Comparison of ENCODE assay signal across 8 mouse cellular contexts in the genomic region with DNA sequence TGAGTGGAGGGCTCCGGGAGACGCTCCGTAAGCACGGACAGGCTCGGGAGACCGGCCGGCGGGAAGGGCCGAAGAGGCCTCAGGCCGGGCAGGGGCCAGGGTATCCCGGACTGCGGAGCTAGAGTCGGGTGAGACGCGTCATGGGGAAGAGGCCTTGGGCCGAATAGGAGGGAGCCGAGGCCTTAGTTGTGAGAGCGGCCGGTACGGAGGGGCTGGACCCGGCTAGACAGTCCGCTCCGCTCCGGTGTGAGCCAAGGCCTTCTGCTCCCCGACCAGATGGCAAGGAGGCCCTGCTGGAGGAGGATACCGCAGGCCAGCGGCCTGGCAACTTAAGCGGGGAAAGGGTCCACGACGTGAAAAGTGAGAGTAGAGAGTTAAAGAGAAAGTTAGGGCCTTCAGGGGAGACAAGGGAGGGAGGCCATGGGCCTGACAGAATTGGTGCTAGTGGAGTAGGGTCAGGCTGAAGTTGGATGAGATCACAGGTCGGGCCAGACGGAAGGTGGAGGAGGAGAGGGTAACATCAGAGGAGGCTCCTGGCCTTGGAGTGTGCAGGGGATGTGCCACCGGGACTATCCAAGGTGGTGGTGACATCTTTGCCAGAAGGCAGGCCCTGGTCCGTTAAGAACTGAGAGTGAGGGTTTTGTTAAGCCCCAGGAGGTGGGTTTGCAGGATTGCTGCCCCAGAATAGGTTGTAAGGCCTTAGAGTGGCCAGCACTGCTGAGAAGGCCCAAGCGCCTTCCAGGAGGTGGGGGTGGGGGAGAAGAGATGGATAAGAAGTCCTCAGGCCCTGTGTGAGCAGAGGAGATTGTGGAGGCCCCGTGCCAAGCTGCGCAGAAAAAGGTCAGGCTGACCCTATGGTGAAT. TPM values are rescaled to one million over a fixed set of nuclear protein-coding genes. Genes with fewer than 3 reads are reported as not detected.
DNase-seq lines count a peak whose midpoint lies in the region.

No protein-coding gene starts in this region.

- H3K36me3 ChIP-seq in erythroblast, embryonic 14.5 days (ENCODE audit: control insufficient read depth) = peaks cover 46% of the 10 kb centered on the region
- peaks cover 16% of the 10 kb centered on the region for H3K36me3 ChIP-seq in macrophage (ENCODE audit: inconsistent target)

- peaks cover 70% of the 10 kb centered on the region for H3K79me2 ChIP-seq in macrophage (ENCODE audit: inconsistent target)

- H3K4me1 ChIP-seq in erythroblast, embryonic 14.5 days (ENCODE audit: control insufficient read depth) = peaks cover 47% of the 10 kb centered on the region

- no peaks in the 10 kb centered on the region for H3K9me3 ChIP-seq in erythroblast, embryonic 14.5 days (ENCODE audit: control insufficient read depth, low read length)

- intact Hi-C loops in heart, postnatal 14 days (cut with DNase I) = no loop called here

- peak overlapping the region; percentile 68 for H3K27ac ChIP-seq in macrophage

- 5% methylated on average over 37 of the region's 37 CpGs for WGBS in macrophage (ENCODE audit: missing documents)

- DNase-seq in gastrocnemius, postnatal 10 days = peak; percentile 22
- no peak for DNase-seq in gastrocnemius, adult 8-10 months (ENCODE audit: low spot score in 2 of 2)
- peak; percentile 62 for DNase-seq in brain, adult 2 months (ENCODE audit: low read depth, low spot score)
- DNase-seq in heart, postnatal 14 days = peak; percentile 53
- peak; percentile 55 to 72 for DNase-seq in kidney, postnatal 4 days
- peak; percentile 16 to 17 for DNase-seq in spleen, postnatal 36 days (ENCODE audit: low spot score in 2 of 2)

- peak overlapping the region; percentile 68 for H3K4me3 ChIP-seq in erythroblast, embryonic 14.5 days (replicated peaks)
- H3K4me3 ChIP-seq in macrophage (ENCODE audit: inconsistent target) = peak overlapping the region; percentile 76

- H3K27me3 ChIP-seq in erythroblast, embryonic 14.5 days (ENCODE audit: control insufficient read depth) = no peaks in the 10 kb centered on the region

RNA-seq across cellular contexts. Expression of gene Lrrc41, which starts 1.5 kb away (rescaled TPM):
- total RNA-seq in gastrocnemius, postnatal 10 days (2021) = 10 to 100 TPM; 26.8 to 31.2 TPM
- 10 to 100 TPM; 16.3 to 22.4 (median 18.6) TPM for total RNA-seq in gastrocnemius, adult 8-10 months (2022)
- 0.56 and 1.2 TPM in 2 replicates for polyA plus RNA-seq in erythroblast, embryonic 14.5 days (2012)
- 10 to 100 TPM; 30.7 to 31.5 TPM for total RNA-seq in heart, postnatal 14 days (2021)
- 10 to 100 TPM; 10.8 to 46.3 (median 29.9) TPM for total RNA-seq in macrophage (2018; cell fraction: chromatin; rRNA removed)
- 10 to 100 TPM; 31.1 to 55.0 (median 42.0) TPM for total RNA-seq in macrophage (2018; cell fraction: cytosol; rRNA removed)
- total RNA-seq in macrophage (2018; cell fraction: nucleus; rRNA removed) = 10 to 100 TPM; 16.5 to 48.3 (median 32.0) TPM
- polyA plus RNA-seq in macrophage (2018) = 19.7 to 34.0 TPM (median 33.3 TPM) in 3 replicates

RNA-seq across cellular contexts. Expression of gene Uqcrh, which starts 1.7 kb away (rescaled TPM):
- 100 to 1,000 TPM; 741 to 954 TPM for total RNA-seq in gastrocnemius, postnatal 10 days (2021)
- 100 to 1,000 TPM; 732 to 881 (median 822) TPM for total RNA-seq in gastrocnemius, adult 8-10 months (2022)
- polyA plus RNA-seq in erythroblast, embryonic 14.5 days (2012) = 12.6 and 16.3 TPM in 2 replicates
- total RNA-seq in heart, postnatal 14 days (2021) = 1,000 to 10,000 TPM; 1,830 to 1,899 TPM
- 100 to 1,000 TPM in 3 of 26 experiments, 10 to 100 TPM in 23; 18.2 to 116 (median 63.7) TPM for total RNA-seq in macrophage (2018; cell fraction: chromatin; rRNA removed)
- 100 to 1,000 TPM; 315 to 507 (median 360) TPM for total RNA-seq in macrophage (2018; cell fraction: cytosol; rRNA removed)
- 100 to 1,000 TPM in 14 of 26 experiments, 10 to 100 TPM in 12; 48.7 to 196 (median 120) TPM for total RNA-seq in macrophage (2018; cell fraction: nucleus; rRNA removed)
- polyA plus RNA-seq in macrophage (2018) = 366 to 481 TPM (median 405 TPM) in 3 replicates

RNA-seq across cellular contexts. Expression of gene Nsun4, which starts 22.9 kb away (rescaled TPM):
- 10 to 100 TPM; 12.4 to 12.9 TPM for total RNA-seq in gastrocnemius, postnatal 10 days (2021)
- total RNA-seq in gastrocnemius, adult 8-10 months (2022) = 10 to 100 TPM; 13.3 to 13.5 (median 13.4) TPM
- polyA plus RNA-seq in erythroblast, embryonic 14.5 days (2012) = 0.01 and 0.06 TPM in 2 replicates
- 10 to 100 TPM; 24.4 to 25.6 TPM for total RNA-seq in heart, postnatal 14 days (2021)
- total RNA-seq in macrophage (2018; cell fraction: chromatin; rRNA removed) = 10 to 100 TPM in 22 of 26 experiments, 1 to 10 TPM in 4; 5.7 to 46.6 (median 22.5) TPM
- total RNA-seq in macrophage (2018; cell fraction: cytosol; rRNA removed) = 10 to 100 TPM in 4 of 26 experiments, 1 to 10 TPM in 22; 3.0 to 11.1 (median 6.2) TPM
- 10 to 100 TPM in 18 of 26 experiments, 1 to 10 TPM in 8; 5.6 to 23.9 (median 15.3) TPM for total RNA-seq in macrophage (2018; cell fraction: nucleus; rRNA removed)
- polyA plus RNA-seq in macrophage (2018) = 4.4 to 6.4 TPM (median 6.0 TPM) in 3 replicates

RNA-seq across cellular contexts. Expression of gene Rad54l, which starts 46.9 kb away (rescaled TPM):
- 1 to 10 TPM; 2.2 to 3.6 TPM for total RNA-seq in gastrocnemius, postnatal 10 days (2021)
- total RNA-seq in gastrocnemius, adult 8-10 months (2022) = under 1 TPM; 0.18 to 0.46 (median 0.27) TPM
- 0.21 and 0.25 TPM in 2 replicates for polyA plus RNA-seq in erythroblast, embryonic 14.5 days (2012)
- total RNA-seq in heart, postnatal 14 days (2021) = 1 to 10 TPM in 1 of 2 experiments, under 1 TPM in 1; 0.81 to 1.5 TPM
- 10 to 100 TPM in 20 of 26 experiments, 1 to 10 TPM in 6; 4.4 to 33.6 (median 15.3) TPM for total RNA-seq in macrophage (2018; cell fraction: chromatin; rRNA removed)
- total RNA-seq in macrophage (2018; cell fraction: cytosol; rRNA removed) = 1 to 10 TPM; 2.1 to 6.7 (median 3.7) TPM
- total RNA-seq in macrophage (2018; cell fraction: nucleus; rRNA removed) = 10 to 100 TPM in 6 of 26 experiments, 1 to 10 TPM in 20; 2.3 to 50.1 (median 8.6) TPM
- 2.2 to 12.5 TPM (median 3.6 TPM) in 3 replicates for polyA plus RNA-seq in macrophage (2018)

RNA-seq across cellular contexts. Expression of gene Pomgnt1, which starts 47.0 kb away (rescaled TPM):
- 10 to 100 TPM; 53.7 to 55.1 TPM for total RNA-seq in gastrocnemius, postnatal 10 days (2021)
- 10 to 100 TPM; 50.0 to 51.9 (median 50.8) TPM for total RNA-seq in gastrocnemius, adult 8-10 months (2022)
- polyA plus RNA-seq in erythroblast, embryonic 14.5 days (2012) = 0.10 and 0.18 TPM in 2 replicates
- total RNA-seq in heart, postnatal 14 days (2021) = 10 to 100 TPM; 69.3 to 74.1 TPM
- 100 to 1,000 TPM in 1 of 26 experiments, 10 to 100 TPM in 25; 28.5 to 142 (median 57.1) TPM for total RNA-seq in macrophage (2018; cell fraction: chromatin; rRNA removed)
- 10 to 100 TPM; 12.4 to 24.5 (median 19.5) TPM for total RNA-seq in macrophage (2018; cell fraction: cytosol; rRNA removed)
- total RNA-seq in macrophage (2018; cell fraction: nucleus; rRNA removed) = 10 to 100 TPM; 20.0 to 68.1 (median 34.1) TPM
- polyA plus RNA-seq in macrophage (2018) = 16.6 to 29.9 TPM (median 17.1 TPM) in 3 replicates

Comparison
In these comparisons a context has a peak if more than half of its experiments do, and no peak if none do; other contexts are left out.
1. DNase-seq: peak in gastrocnemius, postnatal 10 days (single experiment), brain, adult 2 months (single experiment), heart, postnatal 14 days (2 of 2), kidney, postnatal 4 days (2 of 2) and spleen, postnatal 36 days (2 of 2); none in gastrocnemius, adult 8-10 months (0 of 2).